Mouse (Mus musculus): ENCODE results near the gene Xpo6.

GRCm38 (mm10) chr7:126240814-126241360, 40.6 kb upstream of the Xpo6 start:
- TF ChIP-seq CTCF (IDR thresholded peaks at IDR 0.05; ENCODE audit: extremely low read depth, insufficient read depth, low read length) (no peak), POLR2A (IDR thresholded peaks at IDR 0.05; ENCODE audit: extremely low read depth, insufficient read depth, low read length) (no peak)
